Mouse (Mus musculus): Measurements from ENCODE around the gene Bad.

GRCm38 (mm10) chr19:6999360-7000063 lies 57.9 kb downstream of the Bad start:
- TF ChIP-seq POLR2A (IDR thresholded peaks at IDR 0.05; ENCODE audit: control insufficient read depth, extremely low read depth, insufficient read depth, low read length, poor library complexity) (no peak), CTCF (IDR thresholded peaks at IDR 0.05; ENCODE audit: borderline replicate concordance, control insufficient read depth, extremely low read depth, insufficient read depth, low read length, poor library complexity) (no peak)

All from thymus, adult 2 months (tissue).